In the genomic region with DNA sequence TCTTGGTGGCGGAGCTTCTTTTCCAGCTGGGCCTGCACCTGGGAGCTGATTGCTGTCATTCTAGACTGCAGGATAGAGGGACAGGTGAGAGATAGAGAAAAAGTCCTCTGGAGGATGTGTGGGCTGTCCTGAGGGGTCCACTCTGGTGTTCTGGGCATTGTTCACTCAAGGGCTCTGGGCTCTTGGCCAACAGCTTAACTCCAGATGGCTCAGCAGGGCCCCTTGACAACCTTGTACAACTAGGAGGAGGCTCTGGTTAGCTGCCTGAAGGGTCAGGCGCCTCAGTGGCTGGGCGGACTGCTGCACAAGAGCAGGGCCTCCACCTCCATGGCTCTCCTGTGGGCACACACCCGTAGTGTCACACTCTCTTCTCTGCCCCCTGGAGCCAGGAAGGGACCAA, we compare ENCODE assay signal across 23 mouse cellular contexts. TPM values are rescaled to one million over a fixed set of nuclear protein-coding genes. Genes with fewer than 3 reads are reported as not detected.
DNase-seq lines count a peak whose midpoint lies in the region; ATAC-seq and TF ChIP-seq lines count a peak whose summit lies in the region.
"Had no signal": no experiment of that assay in that cellular context is flagged by ENCODE, and none has a peak within 500 bp of the region (broad histone marks: within the 10 kb centered on the region; RNA-seq: fewer than 3 reads in every experiment).

No protein-coding gene starts in this region.

- H3K4me1 ChIP-seq in heart, adult 2 months (ENCODE audit: control insufficient read depth, insufficient read depth, low read length), result peaks cover 1% of the 10 kb centered on the region; the same call in 1 of the 2 replicates
- no peaks in the 10 kb centered on the region for H3K4me1 ChIP-seq in heart, postnatal 0 days (ENCODE audit: control insufficient read depth, insufficient read depth)
- H3K4me1 ChIP-seq in lung, postnatal 0 days (ENCODE audit: insufficient read depth, low read depth, low read length), result no peaks in the 10 kb centered on the region
- peaks cover 11% of the 10 kb centered on the region; the same call in 1 of the 2 replicates for H3K4me1 ChIP-seq in intestine, embryonic 16.5 days (ENCODE audit: control insufficient read depth, insufficient read depth, low read length)
- H3K4me1 ChIP-seq: liver, embryonic 15.5 days had no signal

- H3K27ac ChIP-seq in heart, adult 2 months, result no peak overlapping the region
- H3K27ac ChIP-seq in heart, postnatal 0 days (ENCODE audit: low read depth), result no peak overlapping the region
- H3K27ac ChIP-seq in lung, postnatal 0 days (ENCODE audit: low read length), result no peak overlapping the region
- H3K27ac ChIP-seq in intestine, embryonic 16.5 days (ENCODE audit: low read length), result no peak overlapping the region
- H3K27ac ChIP-seq: limb, embryonic 13.5 days; liver, embryonic 15.5 days; macrophage; midbrain, embryonic 15.5 days had no signal

- no peak overlapping the region for H3K4me2 ChIP-seq in heart, postnatal 0 days (ENCODE audit: low read depth, low read length)
- no peak overlapping the region for H3K4me2 ChIP-seq in lung, postnatal 0 days (replicated peaks; ENCODE audit: low read depth, low read length)
- H3K4me2 ChIP-seq in intestine, embryonic 16.5 days (ENCODE audit: low read depth, low read length), result no peak overlapping the region
- H3K4me2 ChIP-seq: limb, embryonic 13.5 days; liver, embryonic 15.5 days; midbrain, embryonic 15.5 days had no signal

- H3K9ac ChIP-seq in heart, adult 2 months (ENCODE audit: low read depth, low read length), result no peak overlapping the region
- 0 out of 2 replicates have a peak overlapping the region, but pooled peaks have one; percentile 8 for H3K9ac ChIP-seq in heart, postnatal 0 days (replicated peaks; ENCODE audit: low read depth, low read length)
- H3K9ac ChIP-seq in lung, postnatal 0 days (replicated peaks; ENCODE audit: low read depth), result no peak overlapping the region
- H3K9ac ChIP-seq in intestine, embryonic 16.5 days (ENCODE audit: low read depth, low read length), result 0 out of 2 replicates have a peak overlapping the region, but pooled peaks have one; percentile 0
- H3K9ac ChIP-seq: limb, embryonic 13.5 days; liver, embryonic 15.5 days; midbrain, embryonic 15.5 days had no signal

- no peaks in the 10 kb centered on the region for H3K36me3 ChIP-seq in heart, adult 2 months (ENCODE audit: control insufficient read depth, insufficient read depth, low read length)
- no peaks in the 10 kb centered on the region for H3K36me3 ChIP-seq in heart, postnatal 0 days (replicated peaks; ENCODE audit: control insufficient read depth, insufficient read depth, low read length)
- H3K36me3 ChIP-seq in lung, postnatal 0 days (ENCODE audit: insufficient read depth, low read length), result no peaks in the 10 kb centered on the region
- no peaks in the 10 kb centered on the region for H3K36me3 ChIP-seq in intestine, embryonic 16.5 days (ENCODE audit: control insufficient read depth, insufficient read depth, low read length)
- H3K36me3 ChIP-seq: limb, embryonic 13.5 days; liver, embryonic 15.5 days; midbrain, embryonic 15.5 days had no signal

- intact Hi-C loops in heart, adult 2 months (cut with DNase I), result loop anchor here (5.0 kb wide), 1 partner anchor 301 kb away; no protein-coding TSS in a partner anchor

- peak; percentile 63 for ATAC-seq in heart, postnatal 0 days (ENCODE audit: insufficient read depth, low read depth)
- peak; percentile 20 for ATAC-seq in lung, postnatal 0 days
- 0 out of 2 replicates have a peak, but pooled peaks have one; percentile 10 for ATAC-seq in intestine, embryonic 16.5 days
- ATAC-seq: activated CD4-positive, CD25-positive, alpha-beta regulatory T cell, adult 4 months; hindbrain, embryonic 16.5 days; midbrain, embryonic 15.5 days; Patski had no signal

- no peaks in the 10 kb centered on the region for H3K79me2 ChIP-seq in heart, adult 2 months (replicated peaks; ENCODE audit: control insufficient read depth, insufficient read depth, low read length)

- peak; percentile 76 for DNase-seq in heart, adult 11 months
- DNase-seq in heart, adult 2 months, result no peak
- peak; percentile 41 for DNase-seq in heart, postnatal 0 days (ENCODE audit: low spot score)
- DNase-seq in heart, adult 9 months (ENCODE audit: low spot score in 2 of 2), result no peak
- peak; percentile 20 for DNase-seq in lung, postnatal 0 days (ENCODE audit: low spot score)
- DNase-seq in lung, postnatal 4 days, result no peak
- DNase-seq: adrenal gland, postnatal 25 days; B cell, adult 2 months; cerebellum, adult 2 months; gastrocnemius, postnatal 25 days; kidney, adult 8-10 months; kidney, postnatal 25 days; thymus, postnatal 4 days had no signal

- TF ChIP-seq POLR2A in heart, adult 2 months (IDR thresholded peaks at IDR 0.05; ENCODE audit: insufficient read depth, low read depth, low read length), result no peak

- no peaks in the 10 kb centered on the region for H3K27me3 ChIP-seq in heart, adult 2 months (ENCODE audit: control insufficient read depth, insufficient read depth, low read length)
- 0 out of 2 replicates have a peak, but pooled peaks cover 3% of the 10 kb centered on the region for H3K27me3 ChIP-seq in heart, postnatal 0 days (ENCODE audit: control insufficient read depth, insufficient read depth, low read length)
- no peaks in the 10 kb centered on the region for H3K27me3 ChIP-seq in lung, postnatal 0 days (replicated peaks; ENCODE audit: insufficient read depth, low read length)
- H3K27me3 ChIP-seq in intestine, embryonic 16.5 days (replicated peaks; ENCODE audit: control insufficient read depth, insufficient read depth, low read length), result no peaks in the 10 kb centered on the region
- H3K27me3 ChIP-seq: midbrain, embryonic 15.5 days; Patski had no signal

- H3K9me3 ChIP-seq in heart, postnatal 0 days (replicated peaks; ENCODE audit: control insufficient read depth, low read length), result no peaks in the 10 kb centered on the region
- H3K9me3 ChIP-seq in lung, postnatal 0 days (ENCODE audit: low read length), result no peaks in the 10 kb centered on the region
- H3K9me3 ChIP-seq in intestine, embryonic 16.5 days (ENCODE audit: control insufficient read depth, low read length), result no peaks in the 10 kb centered on the region
- H3K9me3 ChIP-seq: limb, embryonic 13.5 days; liver, embryonic 15.5 days; midbrain, embryonic 15.5 days had no signal

- TF ChIP-seq EP300 in heart, adult 2 months (IDR thresholded peaks at IDR 0.05; ENCODE audit: insufficient read depth, low read depth, low read length), result no peak
- no peak for TF ChIP-seq EP300 in heart, postnatal 0 days (IDR thresholded peaks at IDR 0.05; ENCODE audit: low read depth)
- no peak for TF ChIP-seq EP300 in lung, postnatal 0 days (IDR thresholded peaks at IDR 0.05)

- WGBS in heart, adult 2 months, result 61% methylated on average over 4 of the region's 4 CpGs
- 32% methylated on average over 4 of the region's 4 CpGs for WGBS in heart, postnatal 0 days
- WGBS in lung, postnatal 0 days, result 33% methylated on average over 4 of the region's 4 CpGs
- 59% methylated on average over 4 of the region's 4 CpGs for WGBS in intestine, embryonic 16.5 days

- no peak overlapping the region for H3K4me3 ChIP-seq in heart, adult 2 months
- H3K4me3 ChIP-seq in heart, postnatal 0 days (ENCODE audit: low read depth, low read length), result no peak overlapping the region
- no peak overlapping the region for H3K4me3 ChIP-seq in lung, postnatal 0 days (ENCODE audit: low read depth, low read length)
- no peak overlapping the region for H3K4me3 ChIP-seq in intestine, embryonic 16.5 days (ENCODE audit: low read length)
- H3K4me3 ChIP-seq: limb, embryonic 13.5 days; liver, embryonic 15.5 days; midbrain, embryonic 15.5 days had no signal

- no peak for TF ChIP-seq CTCF in heart, adult 2 months (IDR thresholded peaks at IDR 0.05)
- TF ChIP-seq CTCF in heart, postnatal 0 days (IDR thresholded peaks at IDR 0.05; ENCODE audit: low read depth), result no peak
- no peak for TF ChIP-seq CTCF in lung, postnatal 0 days (IDR thresholded peaks at IDR 0.05)

RNA-seq across cellular contexts. Expression of a gene that starts 36.1 kb away (rescaled TPM):
- under 1 TPM; 0.26 to 0.30 TPM for total RNA-seq in heart, adult 2 months (2021)
- polyA plus RNA-seq in heart, adult 2 months (2012; rRNA removed), result 0.45 and 0.47 TPM in 2 replicates
- 1.6 and 2.1 TPM in 2 replicates for total RNA-seq in heart, postnatal 0 days (2014; rRNA removed; ENCODE audit: low replicate concordance)
- polyA plus RNA-seq in heart, postnatal 0 days (2015; fragmentation: Nextera tagmentation; extraction: Ambion mirVana), result 0.83 and 1.2 TPM in 2 replicates
- polyA plus RNA-seq in lung, postnatal 0 days (2015; fragmentation: Nextera tagmentation; extraction: Ambion mirVana), result 0.44 and 0.51 TPM in 2 replicates
- 2.4 and 2.7 TPM in 2 replicates for polyA plus RNA-seq in intestine, embryonic 16.5 days (2015; fragmentation: Nextera tagmentation; extraction: Ambion mirVana)

RNA-seq across cellular contexts. Expression of a gene that starts 58.3 kb away (rescaled TPM):
- not detected for total RNA-seq in heart, adult 2 months (2021)
- not detected in 2 replicates for polyA plus RNA-seq in heart, adult 2 months (2012; rRNA removed)
- not detected in 2 replicates for total RNA-seq in heart, postnatal 0 days (2014; rRNA removed; ENCODE audit: low replicate concordance)
- polyA plus RNA-seq in heart, postnatal 0 days (2015; fragmentation: Nextera tagmentation; extraction: Ambion mirVana), result not detected in 2 replicates
- not detected in 2 replicates for polyA plus RNA-seq in lung, postnatal 0 days (2015; fragmentation: Nextera tagmentation; extraction: Ambion mirVana)
- polyA plus RNA-seq in intestine, embryonic 16.5 days (2015; fragmentation: Nextera tagmentation; extraction: Ambion mirVana), result not detected in 2 replicates
- total RNA-seq: adrenal gland, postnatal 25 days; gastrocnemius, postnatal 25 days; left cerebral cortex, adult 8-10 months had no signal
- polyA plus RNA-seq: activated CD4-positive, CD25-positive, alpha-beta regulatory T cell, adult 4 months; cerebellum, adult 2 months; embryonic facial prominence, embryonic 11.5 days; hindbrain, embryonic 16.5 days; limb, embryonic 13.5 days; liver, embryonic 15.5 days; macrophage; midbrain, embryonic 15.5 days; Patski had no signal

Comparison
In these comparisons a context has a peak if more than half of its experiments do, and no peak if none do; other contexts are left out.
1. DNase-seq: peak in heart, adult 11 months (single experiment), heart, postnatal 0 days (single experiment) and lung, postnatal 0 days (single experiment); none in heart, adult 2 months (0 of 2), heart, adult 9 months (0 of 2) and lung, postnatal 4 days (0 of 2).
2. H3K9ac ChIP-seq: peak in heart, postnatal 0 days (single experiment) and intestine, embryonic 16.5 days (single experiment); none in heart, adult 2 months (single experiment) and lung, postnatal 0 days (single experiment).
3. ATAC-seq: peak in every context shown above with its lines; median percentile 63 in heart, postnatal 0 days; 20 in lung, postnatal 0 days; 10 in intestine, embryonic 16.5 days.